Mouse (Mus musculus) E14TG2a.4 (cell line): ENCODE data around the gene Nfib.
"Not testable (repeated sequence)": the region's sequence is repeated elsewhere in the genome, so short reads cannot be mapped to it uniquely, and the experiment has no call there.

ENCODE experiments used
- H3K27me3 ChIP-seq: 2 replicates; pipeline ENCODE4 v1.6.1; 2014; ENCODE audit warnings: low read length, control low read depth; ENCODE audit not compliant: insufficient read depth
- H3K36me3 ChIP-seq: 2 replicates; pipeline ENCODE4 v1.6.1; 2014; ENCODE audit warnings: low read length, control low read depth; ENCODE audit not compliant: insufficient read depth
- H3K4me1 ChIP-seq: replicated peaks from 2 replicates; pipeline ENCODE4 v1.6.1; 2014; ENCODE audit warnings: low read depth, low read length, control low read depth
- H3K4me3 ChIP-seq: replicated peaks from 2 replicates; pipeline ENCODE4 v1.5.1; 2014; ENCODE audit warnings: mild to moderate bottlenecking, low read length
- H3K9me3 ChIP-seq: 2 replicates; pipeline ENCODE4 v1.6.1; 2014; ENCODE audit warnings: low read length, control low read depth
- CTCF ChIP-seq: conservative IDR thresholded peaks from 2 replicates; pipeline ENCODE4 v1.5.1; 2014; ENCODE audit warnings: low read length
- NANOG ChIP-seq: IDR thresholded peaks from 2 replicates; pipeline ENCODE4 v1.6.1; 2014; ENCODE audit warnings: borderline replicate concordance, low read length, mixed read lengths
- POU5F1 ChIP-seq: IDR thresholded peaks from 2 replicates; pipeline ENCODE4 v1.6.1; 2014; ENCODE audit warnings: low read length, borderline replicate concordance

Gene Nfib

DNA sequence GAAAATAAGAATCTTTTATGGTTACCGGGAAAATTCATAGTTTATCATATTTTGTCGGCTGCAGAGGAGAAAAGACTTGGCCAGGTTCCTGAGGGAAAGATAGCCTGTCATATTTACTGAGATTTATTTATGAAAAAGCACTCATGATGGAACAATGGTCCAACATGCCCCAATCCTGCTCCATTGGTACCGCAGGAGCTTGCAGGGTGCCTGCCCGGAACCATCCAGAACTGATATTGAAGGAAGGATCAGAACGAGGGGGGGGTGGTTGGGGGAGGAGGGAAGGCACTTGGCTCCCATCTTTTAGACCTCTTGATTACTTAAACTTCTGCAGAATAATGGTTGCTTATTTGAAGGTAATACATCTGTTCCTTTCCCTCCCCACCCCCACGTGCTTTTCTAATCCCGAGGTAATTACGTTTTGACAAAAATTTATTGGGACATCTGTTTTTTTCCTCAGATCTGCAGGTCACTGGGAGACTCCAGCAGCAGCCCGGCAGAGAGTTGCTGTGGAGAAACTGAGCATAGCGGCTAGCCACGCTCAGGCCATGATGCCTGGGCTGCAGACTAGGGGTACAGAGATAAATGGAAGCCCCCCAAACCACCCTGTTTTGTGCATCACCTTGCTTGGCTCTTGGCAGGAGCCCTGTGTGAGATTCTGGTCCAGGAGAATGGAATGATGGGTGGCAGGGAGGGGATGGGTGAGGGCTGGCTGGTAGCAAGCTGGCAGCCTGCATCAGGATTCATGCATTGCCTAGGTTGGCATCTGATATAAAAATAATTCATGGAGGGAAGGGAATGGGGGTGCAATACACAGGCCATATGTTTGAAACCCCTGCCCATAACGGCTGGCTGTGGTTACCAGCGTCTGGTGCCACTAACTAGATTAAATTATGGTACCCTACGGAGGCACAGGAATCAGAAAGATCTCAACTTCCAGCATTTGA, 437.4 kb downstream of the Nfib start:
- no peak overlapping the region for H3K4me3 ChIP-seq
- no peaks in the 10 kb centered on the region for H3K9me3 ChIP-seq
- TF ChIP-seq POU5F1 (no peak), CTCF (no peak), NANOG (no peak)
- no peaks in the 10 kb centered on the region for H3K36me3 ChIP-seq
- H3K4me1 ChIP-seq: peaks cover 12% of the 10 kb centered on the region
- H3K27me3 ChIP-seq: no peaks in the 10 kb centered on the region

DNA sequence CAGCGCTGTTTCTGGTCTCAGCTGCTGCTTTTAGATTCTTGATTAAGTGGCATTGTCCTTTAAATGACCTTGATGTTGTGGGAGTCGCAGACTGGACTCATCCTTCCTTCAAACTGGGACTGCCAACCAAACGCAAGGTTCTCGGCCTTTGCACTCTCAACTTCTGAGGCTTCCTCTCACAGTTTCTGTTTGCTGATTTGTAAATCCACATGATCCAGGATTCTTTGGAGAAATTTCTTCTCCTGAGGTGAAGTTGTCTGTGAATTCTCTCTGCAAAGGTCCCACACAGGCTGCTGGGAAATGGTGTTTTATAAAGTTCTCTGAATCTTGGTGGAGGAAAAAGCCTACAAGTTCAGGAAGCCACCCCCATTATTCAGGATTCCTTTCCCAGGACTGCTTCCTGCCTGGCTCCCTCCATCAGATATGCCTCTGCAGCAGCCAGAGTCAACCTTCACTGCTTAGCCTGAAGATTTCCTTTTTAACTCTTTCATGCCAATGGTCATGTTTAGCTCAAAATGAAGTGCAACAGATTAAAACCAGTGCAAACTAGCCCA, 439.4 kb downstream of the Nfib start:
- Histone ChIP-seq H3K4me1 (peaks cover 12% of the 10 kb centered on the region), H3K9me3 (no peaks in the 10 kb centered on the region), H3K4me3 (no peak overlapping the region), H3K27me3 (no peaks in the 10 kb centered on the region), H3K36me3 (no peaks in the 10 kb centered on the region)
- TF ChIP-seq NANOG: no peak
- no peak for TF ChIP-seq POU5F1
- TF ChIP-seq CTCF: no peak

DNA sequence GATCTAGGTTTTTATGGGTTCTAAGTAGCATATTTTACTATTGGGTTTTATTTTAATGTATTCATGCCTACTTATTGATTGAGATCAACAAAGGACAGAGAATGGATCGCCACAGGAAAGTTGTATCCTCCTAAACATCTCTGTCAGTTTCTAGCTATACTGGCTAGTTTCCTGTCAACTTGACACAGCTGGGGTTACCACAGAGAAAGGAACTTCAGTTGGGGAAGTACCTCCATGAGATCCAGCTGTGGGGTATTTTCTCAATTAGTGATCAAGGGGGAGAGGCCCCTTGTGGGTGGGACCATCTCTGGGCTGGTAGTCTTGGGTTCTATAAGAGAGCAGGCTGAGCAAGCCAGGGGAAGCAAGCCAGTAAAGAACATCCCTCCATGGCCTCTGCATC, 447.0 kb downstream of the Nfib start:
- H3K9me3 ChIP-seq, H3K4me1 ChIP-seq, H3K4me3 ChIP-seq, H3K36me3 ChIP-seq, H3K27me3 ChIP-seq: not testable (repeated sequence)

DNA sequence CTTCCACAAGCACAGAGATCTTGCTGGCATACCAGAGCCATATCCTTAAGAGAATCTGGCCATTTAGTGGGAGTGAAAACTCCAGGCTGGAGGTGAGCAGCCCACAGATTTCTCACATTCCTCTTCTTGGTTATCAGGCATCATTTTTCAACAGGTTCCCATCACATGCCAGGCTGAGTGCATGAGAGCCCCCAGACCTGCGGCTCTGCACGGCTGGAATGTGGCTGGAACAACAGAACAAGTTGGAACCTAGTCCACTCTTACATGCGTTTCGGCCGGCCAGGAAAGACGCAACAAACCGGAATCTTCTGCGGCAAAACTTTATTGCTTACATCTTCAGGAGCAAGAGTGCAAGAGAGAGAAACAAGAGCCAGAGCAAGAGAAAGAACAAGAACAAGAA, 453.5 kb downstream of the Nfib start:
- no peak for TF ChIP-seq NANOG
- TF ChIP-seq CTCF: no peak
- no peak for TF ChIP-seq POU5F1
- H3K4me3 ChIP-seq: no peak overlapping the region
- H3K27me3 ChIP-seq: peaks cover 2% of the 10 kb centered on the region; the same call in 1 of the 2 replicates
- H3K4me1 ChIP-seq: no peaks in the 10 kb centered on the region
- H3K9me3 ChIP-seq: no peaks in the 10 kb centered on the region
- no peaks in the 10 kb centered on the region for H3K36me3 ChIP-seq

DNA sequence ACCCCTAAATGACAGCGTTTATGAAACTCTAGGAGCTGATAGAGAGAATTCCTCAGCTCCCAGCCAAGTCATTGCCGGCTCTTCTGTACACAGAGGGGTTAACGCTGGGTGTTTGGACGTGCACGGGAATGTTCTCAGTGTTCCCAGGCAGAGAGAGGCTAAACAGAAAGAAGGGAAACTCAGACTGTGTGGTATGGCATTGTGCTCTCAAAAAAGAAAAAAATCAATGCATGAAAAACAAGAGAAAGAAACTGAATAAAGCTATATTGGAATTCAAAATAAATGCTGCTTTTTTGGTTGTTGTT, 455.2 kb downstream of the Nfib start:
- TF ChIP-seq CTCF (no peak), POU5F1 (no peak), NANOG (no peak)
- Histone ChIP-seq H3K27me3 (peaks cover 2% of the 10 kb centered on the region; the same call in 1 of the 2 replicates), H3K4me1 (no peaks in the 10 kb centered on the region)

DNA sequence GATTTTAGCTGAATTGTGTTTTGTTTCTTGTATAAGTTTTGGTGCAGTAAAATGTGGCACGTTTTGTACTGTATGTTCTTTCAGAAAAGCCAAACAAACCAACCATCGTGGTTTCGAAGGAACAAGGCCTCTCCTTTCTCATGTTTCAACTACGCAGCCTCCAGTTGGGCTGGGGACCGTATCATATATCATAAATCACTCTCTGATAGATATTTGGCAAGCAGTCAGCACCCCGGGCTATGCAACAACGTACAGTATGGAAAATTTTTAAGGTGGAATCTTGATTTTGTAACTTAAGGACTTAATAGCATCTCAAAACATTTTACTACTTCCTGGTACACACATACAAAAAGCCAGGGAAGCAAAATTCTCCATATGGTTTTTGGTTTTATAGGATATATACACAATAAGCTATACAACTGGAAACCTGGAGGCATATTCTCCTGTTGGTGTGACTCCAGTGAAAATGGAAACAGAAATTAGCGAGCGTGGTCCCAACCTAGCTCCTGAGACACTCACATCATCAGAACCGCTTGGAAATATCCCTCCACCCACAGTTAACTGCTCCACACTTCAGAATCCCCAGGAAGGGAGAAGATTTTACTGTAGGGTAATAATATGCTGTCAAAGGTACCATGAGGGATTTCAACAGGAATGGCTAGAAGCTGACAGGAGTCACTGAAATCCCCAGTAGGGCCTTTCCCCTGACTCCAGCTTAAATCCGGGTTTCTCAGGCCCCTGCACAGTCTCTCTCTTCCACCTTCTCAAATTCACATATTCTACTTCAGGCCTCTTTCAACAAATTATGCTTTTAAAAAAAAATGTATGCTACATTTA, 455.8 kb downstream of the Nfib start:
- H3K4me1 ChIP-seq: no peaks in the 10 kb centered on the region
- peaks cover 1% of the 10 kb centered on the region; the same call in 1 of the 2 replicates for H3K9me3 ChIP-seq
- no peaks in the 10 kb centered on the region for H3K36me3 ChIP-seq
- no peak overlapping the region for H3K4me3 ChIP-seq
- H3K27me3 ChIP-seq: peaks cover 2% of the 10 kb centered on the region; the same call in 1 of the 2 replicates
- TF ChIP-seq NANOG (no peak), CTCF (no peak), POU5F1 (no peak)

More for the DNA sequence above, 455.2 kb downstream of the Nfib start:
- Histone ChIP-seq H3K9me3 (no peaks in the 10 kb centered on the region), H3K4me3 (no peak overlapping the region), H3K36me3 (no peaks in the 10 kb centered on the region)

DNA sequence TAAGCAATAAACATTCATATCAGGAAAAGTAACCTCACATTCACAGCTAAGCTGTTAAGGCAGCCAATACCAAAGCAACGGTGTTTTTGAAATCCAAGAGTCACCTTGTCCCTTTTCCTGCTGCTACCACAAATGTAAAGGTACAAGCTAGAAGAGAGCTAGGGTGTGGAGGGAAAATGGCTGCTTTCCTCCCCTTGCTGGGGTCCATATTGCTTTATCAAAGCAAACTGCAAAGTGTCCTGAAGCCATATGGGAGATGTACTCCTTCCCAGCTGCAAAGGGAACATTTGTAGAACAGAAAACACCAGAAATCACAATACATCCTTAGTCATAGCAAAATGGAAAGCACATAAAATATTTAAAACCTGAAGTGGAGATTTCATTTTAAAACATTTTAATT, 456.6 kb downstream of the Nfib start:
- H3K27me3 ChIP-seq: peaks cover 2% of the 10 kb centered on the region; the same call in 1 of the 2 replicates

DNA sequence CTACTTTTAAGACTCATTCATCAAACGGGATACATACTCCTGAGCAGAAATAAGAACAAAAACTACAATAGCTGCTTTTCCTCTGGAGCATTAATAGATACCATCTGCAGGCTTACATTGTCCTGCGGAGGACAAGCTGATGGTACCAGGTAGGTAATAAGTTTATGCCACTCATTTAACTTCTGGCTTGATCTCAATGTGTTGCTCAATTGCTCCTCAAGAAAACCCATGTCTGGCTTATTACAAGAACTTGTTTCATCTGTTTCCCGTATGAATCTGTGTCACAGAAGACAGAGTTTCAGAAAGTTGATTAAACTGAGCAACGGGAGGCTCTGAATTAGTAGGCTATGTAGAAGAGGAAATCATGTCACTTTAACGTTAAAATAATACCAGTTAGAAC, 457.5 kb downstream of the Nfib start:
- no peaks in the 10 kb centered on the region; the same call in 1 of the 2 replicates for H3K4me1 ChIP-seq
- peaks cover 2% of the 10 kb centered on the region; the same call in 1 of the 2 replicates for H3K9me3 ChIP-seq
- TF ChIP-seq NANOG (no peak), POU5F1 (no peak), CTCF (no peak)
- no peak overlapping the region for H3K4me3 ChIP-seq
- H3K36me3 ChIP-seq: no peaks in the 10 kb centered on the region
- no peaks in the 10 kb centered on the region for H3K27me3 ChIP-seq

More for the DNA sequence above, 456.6 kb downstream of the Nfib start:
- TF ChIP-seq POU5F1 (no peak), NANOG (no peak), CTCF (no peak)
- peaks cover 2% of the 10 kb centered on the region; the same call in 1 of the 2 replicates for H3K9me3 ChIP-seq
- no peak overlapping the region for H3K4me3 ChIP-seq
- H3K36me3 ChIP-seq: no peaks in the 10 kb centered on the region
- no peaks in the 10 kb centered on the region for H3K4me1 ChIP-seq
